ENCODE assay signal across 18 mouse cellular contexts in genomic region chr8:117881414-117881973, GRCm38 (mm10).
DNase-seq lines count a peak whose midpoint lies in the region; ATAC-seq and TF ChIP-seq lines count a peak whose summit lies in the region.
"Had no signal": no experiment of that assay in that cellular context is flagged by ENCODE, and none has a peak within 500 bp of the region (broad histone marks: within the 10 kb centered on the region; RNA-seq: fewer than 3 reads in every experiment).

No protein-coding gene starts in this region.

- no peaks in the 10 kb centered on the region for H3K9me3 ChIP-seq in intestine, embryonic 14.5 days (ENCODE audit: control insufficient read depth, low read length)
- no peaks in the 10 kb centered on the region for H3K9me3 ChIP-seq in intestine, postnatal 0 days (ENCODE audit: control insufficient read depth)
- H3K9me3 ChIP-seq in lung, embryonic 15.5 days, result no peaks in the 10 kb centered on the region
- H3K9me3 ChIP-seq in intestine, embryonic 15.5 days, result no peaks in the 10 kb centered on the region
- H3K9me3 ChIP-seq: embryonic facial prominence, embryonic 13.5 days; heart, embryonic 10.5 days; hindbrain, embryonic 13.5 days had no signal

- no peak overlapping the region for H3K9ac ChIP-seq in intestine, embryonic 14.5 days (ENCODE audit: low read length)
- H3K9ac ChIP-seq in intestine, postnatal 0 days (ENCODE audit: low read depth, low read length), result no peak overlapping the region
- H3K9ac ChIP-seq in lung, embryonic 15.5 days, result no peak overlapping the region
- H3K9ac ChIP-seq in intestine, embryonic 15.5 days, result no peak overlapping the region
- H3K9ac ChIP-seq: embryonic facial prominence, embryonic 13.5 days; hindbrain, embryonic 13.5 days had no signal

- H3K4me2 ChIP-seq in intestine, embryonic 14.5 days (ENCODE audit: low read length), result no peak overlapping the region
- H3K4me2 ChIP-seq in intestine, postnatal 0 days (replicated peaks; ENCODE audit: low read depth), result no peak overlapping the region
- no peak overlapping the region for H3K4me2 ChIP-seq in lung, embryonic 15.5 days
- H3K4me2 ChIP-seq in intestine, embryonic 15.5 days (replicated peaks), result no peak overlapping the region
- H3K4me2 ChIP-seq: embryonic facial prominence, embryonic 13.5 days; hindbrain, embryonic 13.5 days had no signal

- H3K27me3 ChIP-seq in intestine, embryonic 14.5 days (replicated peaks; ENCODE audit: control insufficient read depth, insufficient read depth, low read length), result no peaks in the 10 kb centered on the region
- no peaks in the 10 kb centered on the region for H3K27me3 ChIP-seq in intestine, postnatal 0 days (replicated peaks; ENCODE audit: control insufficient read depth, insufficient read depth, low read length)
- H3K27me3 ChIP-seq in lung, embryonic 15.5 days, result no peaks in the 10 kb centered on the region
- H3K27me3 ChIP-seq in intestine, embryonic 15.5 days (replicated peaks), result no peaks in the 10 kb centered on the region
- H3K27me3 ChIP-seq: embryonic facial prominence, embryonic 13.5 days; hindbrain, embryonic 13.5 days had no signal

- WGBS in intestine, embryonic 14.5 days, result 62% methylated on average over 8 of the region's 8 CpGs
- 57% methylated on average over 8 of the region's 8 CpGs for WGBS in intestine, postnatal 0 days
- 53% methylated on average over 8 of the region's 8 CpGs for WGBS in lung, embryonic 15.5 days
- WGBS in intestine, embryonic 15.5 days, result 47% methylated on average over 8 of the region's 8 CpGs

- no peak overlapping the region for H3K4me3 ChIP-seq in intestine, embryonic 14.5 days (ENCODE audit: low read depth, low read length)
- no peak overlapping the region for H3K4me3 ChIP-seq in intestine, postnatal 0 days (ENCODE audit: low read depth, low read length)
- H3K4me3 ChIP-seq in lung, embryonic 15.5 days, result no peak overlapping the region
- no peak overlapping the region for H3K4me3 ChIP-seq in intestine, embryonic 15.5 days (replicated peaks)
- H3K4me3 ChIP-seq: embryonic facial prominence, embryonic 13.5 days; heart, embryonic 10.5 days; hindbrain, embryonic 13.5 days had no signal

- no peaks in the 10 kb centered on the region for H3K36me3 ChIP-seq in intestine, embryonic 14.5 days (ENCODE audit: control insufficient read depth, insufficient read depth, low read length)
- no peaks in the 10 kb centered on the region for H3K36me3 ChIP-seq in intestine, postnatal 0 days (ENCODE audit: control insufficient read depth, insufficient read depth)
- no peaks in the 10 kb centered on the region for H3K36me3 ChIP-seq in lung, embryonic 15.5 days
- no peaks in the 10 kb centered on the region for H3K36me3 ChIP-seq in intestine, embryonic 15.5 days
- H3K36me3 ChIP-seq: embryonic facial prominence, embryonic 13.5 days; heart, embryonic 10.5 days; hindbrain, embryonic 13.5 days had no signal

- ATAC-seq in intestine, embryonic 14.5 days (replicated peaks; ENCODE audit: low FRiP score, low TSS enrichment, low read depth), result no peak
- ATAC-seq in intestine, postnatal 0 days, result no peak
- ATAC-seq in lung, embryonic 15.5 days (ENCODE audit: borderline replicate concordance, extremely low read depth, low FRiP score, low TSS enrichment), result 0 out of 2 replicates have a peak, but pooled peaks have one; percentile 27
- peak; percentile 71 for ATAC-seq in intestine, embryonic 15.5 days
- ATAC-seq: forebrain, embryonic 14.5 days had no signal

- H3K27ac ChIP-seq in intestine, embryonic 14.5 days (ENCODE audit: low read depth), result peak overlapping the region; percentile 40; the same call in 1 of the 2 replicates
- H3K27ac ChIP-seq in intestine, postnatal 0 days (ENCODE audit: low read depth, low read length), result no peak overlapping the region
- no peak overlapping the region for H3K27ac ChIP-seq in lung, embryonic 15.5 days
- H3K27ac ChIP-seq in intestine, embryonic 15.5 days, result 0 out of 2 replicates have a peak overlapping the region, but pooled peaks have one; percentile 37
- H3K27ac ChIP-seq: embryonic facial prominence, embryonic 13.5 days; heart, embryonic 10.5 days; hindbrain, embryonic 13.5 days had no signal

- TF ChIP-seq CTCF in intestine, postnatal 0 days (IDR thresholded peaks at IDR 0.05; ENCODE audit: low read depth), result no peak

- DNase-seq in intestine, embryonic 14.5 days (ENCODE audit: low spot score), result no peak
- no peak for DNase-seq in lung, postnatal 4 days
- DNase-seq in telencephalon, adult 2 months (ENCODE audit: low read depth, low spot score), result peak; percentile 52
- no peak for DNase-seq in spleen, postnatal 14 days (ENCODE audit: low spot score in 2 of 2)
- DNase-seq: adrenal gland, postnatal 10 days; cerebellum, adult 18-20 months; cerebellum, adult 9-11 months; cerebellum, postnatal 36 days; gastrocnemius, postnatal 10 days; heart, adult 18-20 months; heart, postnatal 10 days had no signal

- H3K4me1 ChIP-seq in intestine, embryonic 14.5 days (replicated peaks; ENCODE audit: control insufficient read depth, insufficient read depth, low read length), result no peaks in the 10 kb centered on the region
- H3K4me1 ChIP-seq in intestine, postnatal 0 days (replicated peaks; ENCODE audit: control insufficient read depth, insufficient read depth, low read length), result no peaks in the 10 kb centered on the region
- no peaks in the 10 kb centered on the region for H3K4me1 ChIP-seq in lung, embryonic 15.5 days
- H3K4me1 ChIP-seq in intestine, embryonic 15.5 days (replicated peaks), result no peaks in the 10 kb centered on the region
- H3K4me1 ChIP-seq: embryonic facial prominence, embryonic 13.5 days; heart, embryonic 10.5 days; hindbrain, embryonic 13.5 days had no signal

Comparison
In these comparisons a context has a peak if more than half of its experiments do, and no peak if none do; other contexts are left out.
1. ATAC-seq: peak in lung, embryonic 15.5 days (single experiment) and intestine, embryonic 15.5 days (single experiment); none in intestine, embryonic 14.5 days (single experiment) and intestine, postnatal 0 days (single experiment).
2. H3K27ac ChIP-seq: peak in intestine, embryonic 14.5 days (single experiment) and intestine, embryonic 15.5 days (single experiment); none in intestine, postnatal 0 days (single experiment) and lung, embryonic 15.5 days (single experiment).